Mouse (Mus musculus) lung, embryonic 16.5 days (tissue): ENCODE measurements around the gene Rpl36a-ps1. TPM values are rescaled to one million over a fixed set of nuclear protein-coding genes. Genes with fewer than 3 reads are reported as not detected.

ENCODE experiments used
- ATAC-seq: fragments of 200-750 bp; cut with Nextera tagmentation; 2 replicates; pipeline ENCODE4 v1.8.0; 2017; ENCODE audit warnings: low read depth, mild to moderate bottlenecking, moderate library complexity
- H3K27ac ChIP-seq: fragments of 300-500 bp; sonication (generic); 2 replicates; pipeline ENCODE4 v1.5.1; 2014; ENCODE audit warnings: mild to moderate bottlenecking, control low read depth, low read length
- H3K27me3 ChIP-seq: fragments of 300-500 bp; sonication (generic); 2 replicates; pipeline ENCODE4 v1.6.1; 2014; ENCODE audit warnings: low read depth, low read length, mixed read lengths; ENCODE audit not compliant: control insufficient read depth, insufficient read depth
- H3K36me3 ChIP-seq: fragments of 300-500 bp; sonication (generic); 2 replicates; pipeline ENCODE4 v1.6.1; 2014; ENCODE audit warnings: low read length; ENCODE audit not compliant: control insufficient read depth, insufficient read depth
- H3K4me1 ChIP-seq: fragments of 300-500 bp; sonication (generic); replicated peaks from 2 replicates; pipeline ENCODE4 v1.6.1; 2014; ENCODE audit warnings: low read length, mixed read lengths; ENCODE audit not compliant: control insufficient read depth, insufficient read depth
- H3K4me2 ChIP-seq: fragments of 300-500 bp; sonication (generic); 2 replicates; pipeline ENCODE4 v1.6.1; 2014; ENCODE audit warnings: low read depth, low read length, control low read depth
- H3K4me3 ChIP-seq: fragments of 300-500 bp; sonication (generic); 2 replicates; pipeline ENCODE4 v1.5.1; 2014; ENCODE audit warnings: mild to moderate bottlenecking, low read length, control low read depth
- H3K9ac ChIP-seq: fragments of 300-500 bp; sonication (generic); 2 replicates; pipeline ENCODE4 v1.6.1; 2014; ENCODE audit warnings: low read length, control low read depth
- H3K9me3 ChIP-seq: fragments of 300-500 bp; sonication (generic); 2 replicates; pipeline ENCODE4 v1.6.1; 2016; ENCODE audit warnings: low read length; ENCODE audit not compliant: control insufficient read depth
- WGBS: fragments of 180-500 bp; shearing (Covaris S2); extraction: QIAGEN DNeasy Blood & Tissue Kit; methylation state at CpG from one replicate; pipeline ENCODE4 v1.1.7; 2014; 5-methylcytosine and 5-hydroxymethylcytosine counted together
- polyA plus RNA-seq: library from polyadenylated mRNA; unstranded; fragments of >200 nt; fragmentation: Nextera tagmentation; extraction: Ambion mirVana; gene quantifications from 2 replicates; pipeline ENCODE4 v1.2.1, GENCODE M21; 2015

Rpl36a-ps1 gene
- polyA plus RNA-seq, 1 experiment from 2014 or later: 1.7 TPM

DNA sequence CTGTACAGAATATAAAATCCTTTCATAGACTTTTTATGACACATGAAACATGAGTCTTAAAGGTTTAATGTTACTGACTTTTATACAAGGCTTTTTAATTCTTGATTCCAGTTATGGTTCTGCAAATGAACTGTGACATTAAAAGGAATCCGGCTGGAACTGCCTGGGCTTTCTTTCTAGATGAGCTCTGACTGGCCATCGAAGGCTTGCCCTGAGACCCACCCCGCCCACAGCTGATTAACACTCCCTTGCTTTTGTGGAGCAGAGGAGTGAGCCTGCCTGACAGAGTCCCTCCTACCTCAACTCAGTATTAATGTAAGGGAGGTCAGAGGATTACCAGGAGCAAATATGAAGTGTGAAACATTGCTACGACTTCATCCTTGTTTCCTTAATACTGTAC, 22.2 kb downstream of the Rpl36a-ps1 start:
- no peak overlapping the region for H3K4me2 ChIP-seq
- H3K4me1 ChIP-seq: no peaks in the 10 kb centered on the region
- H3K9ac ChIP-seq: no peak overlapping the region
- no peaks in the 10 kb centered on the region for H3K36me3 ChIP-seq
- no peaks in the 10 kb centered on the region for H3K27me3 ChIP-seq
- WGBS: 32% methylated on average over 4 of the region's 4 CpGs
- no peak overlapping the region for H3K27ac ChIP-seq
- H3K9me3 ChIP-seq: no peaks in the 10 kb centered on the region
- ATAC-seq: no peak
- no peak overlapping the region for H3K4me3 ChIP-seq

DNA sequence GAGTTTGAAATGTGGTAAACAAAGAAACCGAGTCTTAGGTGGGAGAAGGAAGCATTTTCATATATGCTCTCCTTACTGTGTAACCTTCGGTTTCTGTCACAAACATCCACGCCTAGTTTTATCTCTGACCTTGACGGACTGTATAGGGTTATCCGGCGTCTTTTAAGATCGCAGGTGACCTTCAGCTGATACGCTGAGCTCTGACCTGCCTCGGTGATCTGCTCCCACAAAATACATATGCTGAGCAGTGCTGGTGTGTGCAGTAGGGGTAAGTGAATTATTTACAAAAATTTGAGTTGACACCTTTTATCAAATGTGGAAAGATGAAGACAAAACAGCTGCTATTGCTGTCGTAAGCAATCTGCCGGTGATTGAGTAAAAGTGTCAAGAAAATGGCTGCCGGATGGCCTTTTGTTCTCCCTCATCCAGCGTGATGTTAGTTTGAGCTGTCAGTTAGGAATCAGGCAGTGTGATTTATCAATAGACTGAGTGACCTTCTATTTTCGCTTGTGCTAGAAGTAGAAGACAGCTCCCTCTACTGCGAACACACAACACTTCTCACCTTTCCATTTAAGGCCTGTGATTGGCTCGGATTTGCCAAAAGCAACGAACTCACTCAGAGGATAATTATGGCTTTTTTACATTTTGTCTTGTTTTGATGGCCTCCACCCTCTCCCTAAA, 35.0 kb downstream of the Rpl36a-ps1 start:
- no peaks in the 10 kb centered on the region for H3K36me3 ChIP-seq
- no peaks in the 10 kb centered on the region for H3K4me1 ChIP-seq
- 37% methylated on average over 17 of the region's 17 CpGs for WGBS
- no peak overlapping the region for H3K4me2 ChIP-seq
- no peak for ATAC-seq
- no peaks in the 10 kb centered on the region for H3K27me3 ChIP-seq
- H3K9me3 ChIP-seq: no peaks in the 10 kb centered on the region
- H3K4me3 ChIP-seq: no peak overlapping the region
- no peak overlapping the region for H3K9ac ChIP-seq
- no peak overlapping the region for H3K27ac ChIP-seq

- no peak overlapping the region for H3K27ac ChIP-seq
- H3K27me3 ChIP-seq: no peaks in the 10 kb centered on the region
- no peaks in the 10 kb centered on the region for H3K9me3 ChIP-seq
- no peak overlapping the region for H3K4me2 ChIP-seq
- WGBS: 91% methylated on average over 9 of the region's 9 CpGs
- H3K9ac ChIP-seq: no peak overlapping the region
- no peak for ATAC-seq
- no peaks in the 10 kb centered on the region for H3K36me3 ChIP-seq
- H3K4me1 ChIP-seq: no peaks in the 10 kb centered on the region
- H3K4me3 ChIP-seq: no peak overlapping the region
Observed at GRCm38 (mm10) chr14:98956788-98957187, 37.3 kb downstream of the Rpl36a-ps1 start.

- no peaks in the 10 kb centered on the region for H3K27me3 ChIP-seq
- no peak overlapping the region for H3K27ac ChIP-seq
Observed at GRCm38 (mm10) chr14:98952441-98952840, 41.7 kb downstream of the Rpl36a-ps1 start.

DNA sequence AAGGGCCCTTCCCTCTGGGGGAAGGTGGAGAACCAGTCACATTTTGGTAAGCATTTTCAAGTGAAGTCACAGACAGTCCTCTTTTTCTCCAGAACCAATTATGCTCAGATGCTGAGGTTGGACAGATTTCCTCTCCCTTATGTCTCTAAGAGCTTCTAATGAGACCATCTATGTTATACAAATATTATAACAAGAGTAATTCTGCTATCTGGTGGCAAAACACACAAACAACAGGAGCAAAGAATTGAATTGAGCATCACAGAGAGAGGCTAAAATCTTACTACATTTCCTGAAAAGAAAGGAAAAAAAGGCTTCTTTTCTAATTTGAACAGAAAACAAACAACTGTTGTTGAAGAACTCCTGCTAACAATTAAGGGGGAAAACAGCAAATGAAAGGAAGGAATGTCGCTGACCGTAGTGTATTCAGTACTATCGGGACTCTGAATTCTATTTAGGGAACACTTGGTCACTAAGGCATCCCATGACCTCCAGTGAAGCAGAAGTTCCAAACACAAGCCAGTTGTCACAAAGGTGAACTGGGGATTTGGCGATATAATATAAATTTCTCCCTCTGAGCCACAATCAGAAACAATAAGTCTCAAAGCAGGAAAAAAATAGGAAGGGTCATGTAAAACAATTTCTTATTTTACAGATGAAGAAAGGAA, 42.4 kb downstream of the Rpl36a-ps1 start:
- ATAC-seq: no peak
- 77% methylated on average over 4 of the region's 4 CpGs for WGBS
- H3K4me2 ChIP-seq: no peak overlapping the region

More at GRCm38 (mm10) chr14:98952441-98952840, 41.7 kb downstream of the Rpl36a-ps1 start:
- Histone ChIP-seq H3K9ac (no peak overlapping the region), H3K36me3 (no peaks in the 10 kb centered on the region), H3K4me1 (no peaks in the 10 kb centered on the region), H3K9me3 (no peaks in the 10 kb centered on the region), H3K4me2 (no peak overlapping the region), H3K4me3 (no peak overlapping the region)
- 79% methylated on average over 7 of the region's 7 CpGs for WGBS
- ATAC-seq: no peak

More for the DNA sequence above, 42.4 kb downstream of the Rpl36a-ps1 start:
- no peak overlapping the region for H3K27ac ChIP-seq
- H3K9me3 ChIP-seq: no peaks in the 10 kb centered on the region
- H3K4me3 ChIP-seq: no peak overlapping the region
- no peak overlapping the region for H3K9ac ChIP-seq
- no peaks in the 10 kb centered on the region for H3K36me3 ChIP-seq
- H3K27me3 ChIP-seq: no peaks in the 10 kb centered on the region
- no peaks in the 10 kb centered on the region for H3K4me1 ChIP-seq

Other genes starting within 250 kb of the Rpl36a-ps1 start
- 63.5 and 68.2 TPM in 2 replicates for gene Mzt1, start 51.8 kb upstream of the Rpl36a-ps1 start, polyA plus RNA-seq
- gene Bora, start 51.9 kb upstream of the Rpl36a-ps1 start, polyA plus RNA-seq: 71.3 and 72.4 TPM in 2 replicates
- gene Pibf1, start 105.1 kb upstream of the Rpl36a-ps1 start, polyA plus RNA-seq: 17.5 and 19.9 TPM in 2 replicates
- 24.1 and 26.9 TPM in 2 replicates for gene Dis3, start 105.5 kb upstream of the Rpl36a-ps1 start, polyA plus RNA-seq